Mouse (Mus musculus): ENCODE data around the gene Fntb. TPM values are rescaled to one million over a fixed set of nuclear protein-coding genes. Genes with fewer than 3 reads are reported as not detected.

Gene Fntb
- polyA plus RNA-seq, 1 experiment, result 23.8 TPM

- Histone ChIP-seq H3K79me2 (ENCODE audit: control insufficient read depth, insufficient read depth) (no peaks in the 10 kb centered on the region), H3K27me3 (ENCODE audit: control insufficient read depth, insufficient read depth, insufficient read length) (no peaks in the 10 kb centered on the region), H3K4me3 (no peak overlapping the region), H3K36me3 (ENCODE audit: control insufficient read depth, insufficient read depth) (no peaks in the 10 kb centered on the region), H3K4me2 (ENCODE audit: low read depth) (no peak overlapping the region), H3ac (ENCODE audit: control insufficient read depth, insufficient read length) (no peak overlapping the region)
- TF ChIP-seq TCF12 (IDR thresholded peaks at IDR 0.05; ENCODE audit: insufficient read depth, poor library complexity, severe bottlenecking), result no peak
- no peak for TF ChIP-seq E2F4 (IDR thresholded peaks at IDR 0.05; ENCODE audit: insufficient read depth)
- no peak for TF ChIP-seq MYOD1 (IDR thresholded peaks at IDR 0.05; ENCODE audit: control insufficient read depth in 1 of 3, insufficient read length in 2 of 3, low read depth in 2 of 3)
- TF ChIP-seq MAX (IDR thresholded peaks at IDR 0.05; ENCODE audit: low read depth), result no peak
- no peak for TF ChIP-seq USF1 (IDR thresholded peaks at IDR 0.05; ENCODE audit: low read depth)
- TF ChIP-seq POLR2A (IDR thresholded peaks at IDR 0.05; ENCODE audit: insufficient read length, low read depth), result no peak
- TF ChIP-seq POLR2AphosphoS2 (IDR thresholded peaks at IDR 0.05; ENCODE audit: insufficient read length, low read depth), result no peak
- TF ChIP-seq CEBPB (IDR thresholded peaks at IDR 0.05; ENCODE audit: insufficient read depth, poor library complexity, severe bottlenecking), result no peak
- no peak for TF ChIP-seq SRF (IDR thresholded peaks at IDR 0.05; ENCODE audit: control insufficient read depth, insufficient read length, low read depth)
- no peak for TF ChIP-seq TCF3 (IDR thresholded peaks at IDR 0.05; ENCODE audit: insufficient read length, low read depth)
- no peak for TF ChIP-seq MYOG (IDR thresholded peaks at IDR 0.05; ENCODE audit: control insufficient read depth in 1 of 3, insufficient read depth in 1 of 3, insufficient read length in 2 of 3, low read depth in 2 of 3)
- no peak for TF ChIP-seq REST (IDR thresholded peaks at IDR 0.05; ENCODE audit: insufficient read depth, insufficient read length)
Observed at GRCm38 (mm10) chr12:76771540-76771939, 6.2 kb downstream of the Fntb start.

GRCm38 (mm10) chr12:76774652-76775051 is 9.3 kb downstream of the Fntb start:
- Histone ChIP-seq H3K4me2 (ENCODE audit: low read depth) (no peak overlapping the region), H3K27me3 (ENCODE audit: control insufficient read depth, insufficient read depth, insufficient read length) (no peaks in the 10 kb centered on the region), H3ac (ENCODE audit: control insufficient read depth, insufficient read length) (no peak overlapping the region), H3K4me3 (no peak overlapping the region), H3K79me2 (ENCODE audit: control insufficient read depth, insufficient read depth) (no peaks in the 10 kb centered on the region), H3K36me3 (ENCODE audit: control insufficient read depth, insufficient read depth) (no peaks in the 10 kb centered on the region)
- TF ChIP-seq REST (IDR thresholded peaks at IDR 0.05; ENCODE audit: insufficient read depth, insufficient read length), result no peak
- TF ChIP-seq TCF12 (IDR thresholded peaks at IDR 0.05; ENCODE audit: insufficient read depth, poor library complexity, severe bottlenecking), result no peak
- no peak for TF ChIP-seq E2F4 (IDR thresholded peaks at IDR 0.05; ENCODE audit: insufficient read depth)
- TF ChIP-seq SRF (IDR thresholded peaks at IDR 0.05; ENCODE audit: control insufficient read depth, insufficient read length, low read depth), result no peak
- no peak for TF ChIP-seq USF1 (IDR thresholded peaks at IDR 0.05; ENCODE audit: low read depth)
- TF ChIP-seq MYOD1 (IDR thresholded peaks at IDR 0.05; ENCODE audit: control insufficient read depth in 1 of 3, insufficient read length in 2 of 3, low read depth in 2 of 3), result no peak
- no peak for TF ChIP-seq CEBPB (IDR thresholded peaks at IDR 0.05; ENCODE audit: insufficient read depth, poor library complexity, severe bottlenecking)
- no peak for TF ChIP-seq TCF3 (IDR thresholded peaks at IDR 0.05; ENCODE audit: insufficient read length, low read depth)
- no peak for TF ChIP-seq POLR2A (IDR thresholded peaks at IDR 0.05; ENCODE audit: insufficient read length, low read depth)
- TF ChIP-seq MAX (IDR thresholded peaks at IDR 0.05; ENCODE audit: low read depth), result no peak
- TF ChIP-seq POLR2AphosphoS2 (IDR thresholded peaks at IDR 0.05; ENCODE audit: insufficient read length, low read depth), result no peak
- no peak for TF ChIP-seq MYOG (IDR thresholded peaks at IDR 0.05; ENCODE audit: control insufficient read depth in 1 of 3, insufficient read depth in 1 of 3, insufficient read length in 2 of 3, low read depth in 2 of 3)

DNA sequence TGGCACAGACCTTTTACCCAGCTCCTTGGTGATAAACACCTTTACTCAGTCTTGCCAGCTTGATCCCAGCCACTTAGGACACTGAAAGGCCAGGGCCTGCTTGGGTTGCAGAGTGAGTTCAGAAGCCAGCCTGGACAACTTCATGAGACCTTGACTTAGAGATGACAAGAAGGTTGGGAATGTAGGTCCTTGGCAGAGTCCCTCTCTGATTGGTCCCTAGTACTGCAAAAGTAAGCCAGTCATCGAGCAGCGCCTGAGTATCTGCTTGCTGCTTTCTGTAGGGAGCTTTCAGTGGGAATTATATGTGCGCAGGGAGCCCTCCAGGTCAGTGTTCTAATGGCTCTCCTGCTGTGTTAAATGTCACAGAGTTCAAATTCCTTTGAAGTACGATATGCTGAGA is 9.7 kb downstream of the Fntb start:
- Histone ChIP-seq H3K27me3 (ENCODE audit: control insufficient read depth, insufficient read depth, insufficient read length) (no peaks in the 10 kb centered on the region), H3K4me3 (no peak overlapping the region), H3K36me3 (ENCODE audit: control insufficient read depth, insufficient read depth) (no peaks in the 10 kb centered on the region), H3K4me2 (ENCODE audit: low read depth) (no peak overlapping the region), H3ac (ENCODE audit: control insufficient read depth, insufficient read length) (no peak overlapping the region), H3K79me2 (ENCODE audit: control insufficient read depth, insufficient read depth) (no peaks in the 10 kb centered on the region)
- TF ChIP-seq TCF12 (IDR thresholded peaks at IDR 0.05; ENCODE audit: insufficient read depth, poor library complexity, severe bottlenecking), result no peak
- TF ChIP-seq MYOD1 (IDR thresholded peaks at IDR 0.05; ENCODE audit: control insufficient read depth in 1 of 3, insufficient read length in 2 of 3, low read depth in 2 of 3), result no peak
- TF ChIP-seq TCF3 (IDR thresholded peaks at IDR 0.05; ENCODE audit: insufficient read length, low read depth), result no peak
- TF ChIP-seq USF1 (IDR thresholded peaks at IDR 0.05; ENCODE audit: low read depth), result no peak
- TF ChIP-seq REST (IDR thresholded peaks at IDR 0.05; ENCODE audit: insufficient read depth, insufficient read length), result no peak
- no peak for TF ChIP-seq CEBPB (IDR thresholded peaks at IDR 0.05; ENCODE audit: insufficient read depth, poor library complexity, severe bottlenecking)
- no peak for TF ChIP-seq POLR2AphosphoS2 (IDR thresholded peaks at IDR 0.05; ENCODE audit: insufficient read length, low read depth)
- no peak for TF ChIP-seq MYOG (IDR thresholded peaks at IDR 0.05; ENCODE audit: control insufficient read depth in 1 of 3, insufficient read depth in 1 of 3, insufficient read length in 2 of 3, low read depth in 2 of 3)

- Histone ChIP-seq H3K4me3 (no peak overlapping the region), H3ac (ENCODE audit: control insufficient read depth, insufficient read length) (no peak overlapping the region), H3K36me3 (ENCODE audit: control insufficient read depth, insufficient read depth) (no peaks in the 10 kb centered on the region), H3K27me3 (ENCODE audit: control insufficient read depth, insufficient read depth, insufficient read length) (no peaks in the 10 kb centered on the region), H3K79me2 (ENCODE audit: control insufficient read depth, insufficient read depth) (no peaks in the 10 kb centered on the region), H3K4me2 (ENCODE audit: low read depth) (no peak overlapping the region)
- TF ChIP-seq CEBPB (IDR thresholded peaks at IDR 0.05; ENCODE audit: insufficient read depth, poor library complexity, severe bottlenecking), result no peak
Observed at GRCm38 (mm10) chr12:76776898-76777297, 11.5 kb downstream of the Fntb start.

- Histone ChIP-seq H3K4me3 (no peak overlapping the region), H3K27me3 (ENCODE audit: control insufficient read depth, insufficient read depth, insufficient read length) (no peaks in the 10 kb centered on the region), H3K36me3 (ENCODE audit: control insufficient read depth, insufficient read depth) (no peaks in the 10 kb centered on the region), H3K4me2 (ENCODE audit: low read depth) (no peak overlapping the region), H3ac (ENCODE audit: control insufficient read depth, insufficient read length) (no peak overlapping the region), H3K79me2 (ENCODE audit: control insufficient read depth, insufficient read depth) (no peaks in the 10 kb centered on the region)
- TF ChIP-seq MYOD1 (IDR thresholded peaks at IDR 0.05; ENCODE audit: control insufficient read depth in 1 of 3, insufficient read length in 2 of 3, low read depth in 2 of 3), result no peak
Observed at GRCm38 (mm10) chr12:76777845-76778244, 12.5 kb downstream of the Fntb start.

Measured in myocyte (in vitro differentiated cells).